Mouse (Mus musculus) midbrain, embryonic 10.5 days (tissue): ENCODE data around the gene Fam177a. TPM values are rescaled to one million over a fixed set of nuclear protein-coding genes. Genes with fewer than 3 reads are reported as not detected.
"Not testable (repeated sequence)": the region's sequence is repeated elsewhere in the genome, so short reads cannot be mapped to it uniquely, and the experiment has no call there.

Experiments
- DNase-seq: peaks from one replicate; pipeline ENCODE4 v3.0.0-alpha.2; 2017; ENCODE audit warnings: low spot score
- H3K27ac ChIP-seq: fragments of 300-500 bp; sonication (generic); replicated peaks from 2 replicates; pipeline ENCODE4 v1.5.1; 2016; ENCODE audit warnings: mild to moderate bottlenecking
- H3K27me3 ChIP-seq: fragments of 300-500 bp; sonication (generic); 2 replicates; pipeline ENCODE4 v1.6.1; 2016; ENCODE audit warnings: low read depth, mild to moderate bottlenecking; ENCODE audit not compliant: poor library complexity, severe bottlenecking
- H3K36me3 ChIP-seq: fragments of 300-500 bp; sonication (generic); 2 replicates; pipeline ENCODE4 v1.6.1; 2016; ENCODE audit warnings: mild to moderate bottlenecking, moderate library complexity
- H3K4me1 ChIP-seq: fragments of 300-500 bp; sonication (generic); 2 replicates; pipeline ENCODE4 v1.6.1; 2016
- H3K4me3 ChIP-seq: fragments of 300-500 bp; sonication (generic); 2 replicates; pipeline ENCODE4 v1.5.1; 2016; ENCODE audit warnings: mild to moderate bottlenecking, moderate library complexity
- H3K9me3 ChIP-seq: fragments of 300-500 bp; sonication (generic); replicated peaks from 2 replicates; pipeline ENCODE4 v1.6.1; 2016; ENCODE audit warnings: mild to moderate bottlenecking
- WGBS: fragments of 180-500 bp; shearing (Covaris S2); methylation state at CpG from one replicate; pipeline ENCODE4 v1.1.7; 2016; 5-methylcytosine and 5-hydroxymethylcytosine counted together
- polyA plus RNA-seq: library from polyadenylated mRNA; unstranded; fragments of >200 nt; fragmentation: Nextera tagmentation; extraction: Ambion mirVana; gene quantifications from 2 replicates; pipeline ENCODE4 v1.2.1, GENCODE M21; 2016

The Fam177a gene
- 11.3 and 11.7 TPM in 2 replicates for polyA plus RNA-seq

- H3K27me3 ChIP-seq, DNase-seq, H3K4me1 ChIP-seq, H3K9me3 ChIP-seq, H3K36me3 ChIP-seq, H3K4me3 ChIP-seq, H3K27ac ChIP-seq: not testable (repeated sequence)
- no CpG with 5 or more reads among the region's 40 CpGs for WGBS
Measured at GRCm38 (mm10) chr12:55124242-55124641, at the start of gene Fam177a. Gene Fam177a (plus strand): TSS chr12:55124469.

GRCm38 (mm10) chr12:55075296-55075695, 49.0 kb upstream of the Fam177a start:
- DNase-seq: no peak
- no peaks in the 10 kb centered on the region for H3K36me3 ChIP-seq
- 96% methylated on average over 2 of the region's 2 CpGs for WGBS
- H3K9me3 ChIP-seq: no peaks in the 10 kb centered on the region
- H3K4me3 ChIP-seq: no peak overlapping the region
- peaks cover 7% of the 10 kb centered on the region for H3K4me1 ChIP-seq
- H3K27ac ChIP-seq: no peak overlapping the region
- no peaks in the 10 kb centered on the region for H3K27me3 ChIP-seq

GRCm38 (mm10) chr12:55078706-55079105, 45.6 kb upstream of the Fam177a start:
- not testable (repeated sequence) for H3K4me1 ChIP-seq, H3K27me3 ChIP-seq, H3K36me3 ChIP-seq, DNase-seq, H3K27ac ChIP-seq, H3K9me3 ChIP-seq
- H3K4me3 ChIP-seq: peak overlapping the region; percentile 74; the same call in 1 of the 2 replicates
- WGBS: 52% methylated on average over 2 of the region's 2 CpGs

GRCm38 (mm10) chr12:55079726-55080600, 44.3 kb upstream of the Fam177a start, which contains the start of the genes 2700097O09Rik and Srp54a:
Gene 2700097O09Rik (minus strand): TSS chr12:55080110.
Gene Srp54a (plus strand): TSS chr12:55080262.
- under 1% methylated on average over 60 of the region's 60 CpGs for WGBS
- H3K4me1 ChIP-seq, H3K36me3 ChIP-seq, H3K9me3 ChIP-seq, H3K27me3 ChIP-seq: not testable (repeated sequence)
- peak within 1 kb of the TSS; percentile 74 for H3K4me3 ChIP-seq
- peak; percentile 97 for DNase-seq
- H3K27ac ChIP-seq: peak within 1 kb of the TSS; percentile 86

- not testable (repeated sequence) for H3K4me1 ChIP-seq, H3K27me3 ChIP-seq, H3K9me3 ChIP-seq, DNase-seq, H3K36me3 ChIP-seq
- under 1% methylated on average over 25 of the region's 25 CpGs for WGBS
- peak overlapping the region; percentile 86 for H3K27ac ChIP-seq
- peak overlapping the region; percentile 74 for H3K4me3 ChIP-seq
Measured at GRCm38 (mm10) chr12:55080601-55080942, 43.7 kb upstream of the Fam177a start.

- DNase-seq, H3K4me1 ChIP-seq, H3K4me3 ChIP-seq, H3K36me3 ChIP-seq, H3K9me3 ChIP-seq, H3K27me3 ChIP-seq, H3K27ac ChIP-seq: not testable (repeated sequence)
- WGBS: 97% methylated on average over 2 of the region's 7 CpGs
Measured at GRCm38 (mm10) chr12:55092127-55092526, 32.1 kb upstream of the Fam177a start.

- not testable (repeated sequence) for H3K27ac ChIP-seq, H3K4me3 ChIP-seq, DNase-seq, H3K27me3 ChIP-seq, H3K4me1 ChIP-seq, H3K9me3 ChIP-seq, H3K36me3 ChIP-seq
- WGBS: no CpG with 5 or more reads among the region's 7 CpGs
Measured at GRCm38 (mm10) chr12:55112616-55113015, 11.7 kb upstream of the Fam177a start.

GRCm38 (mm10) chr12:55124731-55125130, 462 bp downstream of the Fam177a start:
- H3K4me3 ChIP-seq, DNase-seq, H3K9me3 ChIP-seq, H3K27ac ChIP-seq, H3K27me3 ChIP-seq, H3K36me3 ChIP-seq, H3K4me1 ChIP-seq: not testable (repeated sequence)
- WGBS: no CpG with 5 or more reads among the region's 18 CpGs

- not testable (repeated sequence) for H3K36me3 ChIP-seq, H3K27ac ChIP-seq, DNase-seq, H3K27me3 ChIP-seq, H3K4me3 ChIP-seq, H3K9me3 ChIP-seq, H3K4me1 ChIP-seq
- WGBS: no CpG with 5 or more reads among the region's 6 CpGs
Measured at GRCm38 (mm10) chr12:55135540-55135939, 11.3 kb downstream of the Fam177a start.

- H3K27ac ChIP-seq, H3K27me3 ChIP-seq, H3K36me3 ChIP-seq, DNase-seq, H3K4me1 ChIP-seq, H3K9me3 ChIP-seq, H3K4me3 ChIP-seq: not testable (repeated sequence)
- no CpG with 5 or more reads among the region's 6 CpGs for WGBS
Measured at GRCm38 (mm10) chr12:55137859-55138258, 13.6 kb downstream of the Fam177a start.

- H3K9me3 ChIP-seq, H3K27ac ChIP-seq, H3K36me3 ChIP-seq, DNase-seq, H3K4me1 ChIP-seq, H3K27me3 ChIP-seq: not testable (repeated sequence)
- peak within 1 kb of the TSS; percentile 44 for H3K4me3 ChIP-seq
- WGBS: no CpG with 5 or more reads among the region's 57 CpGs
Measured at GRCm38 (mm10) chr12:55154559-55155448, 30.5 kb downstream of the Fam177a start, which contains the start of gene Srp54b. Gene Srp54b (plus strand): TSS chr12:55155104.

GRCm38 (mm10) chr12:55155449-55155783, 31.1 kb downstream of the Fam177a start:
- H3K27me3 ChIP-seq, H3K36me3 ChIP-seq, H3K27ac ChIP-seq, H3K4me1 ChIP-seq, DNase-seq, H3K9me3 ChIP-seq: not testable (repeated sequence)
- WGBS: 0% methylated on average over 12 of the region's 24 CpGs
- peak overlapping the region; percentile 44 for H3K4me3 ChIP-seq

GRCm38 (mm10) chr12:55167034-55167557, 42.8 kb downstream of the Fam177a start:
- DNase-seq, H3K9me3 ChIP-seq, H3K36me3 ChIP-seq, H3K4me3 ChIP-seq, H3K4me1 ChIP-seq, H3K27ac ChIP-seq, H3K27me3 ChIP-seq: not testable (repeated sequence)
- no CpG with 5 or more reads among the region's 7 CpGs for WGBS
